Mouse (Mus musculus) C2C12 (cell line): ENCODE results near the gene Cd244a. TPM values are rescaled to one million over a fixed set of nuclear protein-coding genes. Genes with fewer than 3 reads are reported as not detected.

ENCODE experiments used
- H3K27me3 ChIP-seq: one replicate; pipeline ENCODE4 v1.6.1; 2011; ENCODE audit not compliant: control insufficient read depth, insufficient read depth, insufficient read length
- H3K36me3 ChIP-seq: one replicate; pipeline ENCODE4 v1.6.1; 2011; ENCODE audit not compliant: control insufficient read depth, insufficient read depth
- H3K4me3 ChIP-seq: one replicate; pipeline ENCODE4 v1.5.1; 2011; ENCODE audit warnings: mild to moderate bottlenecking, control low read depth; ENCODE audit not compliant: poor library complexity, insufficient read depth, severe bottlenecking
- H3K79me2 ChIP-seq: one replicate; pipeline ENCODE4 v1.6.1; 2011; ENCODE audit not compliant: control insufficient read depth, insufficient read depth
- H3K79me3 ChIP-seq: one replicate; pipeline ENCODE4 v1.6.1; 2011; ENCODE audit warnings: low read depth, control low read depth
- H3ac ChIP-seq: one replicate; pipeline ENCODE3; 2011; ENCODE audit warnings: low read depth; ENCODE audit not compliant: control insufficient read depth, insufficient read length
- CEBPB ChIP-seq: IDR thresholded peaks from one replicate; pipeline ENCODE4 v1.6.1; 2011; ENCODE audit warnings: low read depth, mild to moderate bottlenecking, control low read depth, moderate library complexity
- CTCF ChIP-seq: IDR thresholded peaks from one replicate; pipeline ENCODE4 v1.5.1; 2011; ENCODE audit not compliant: control insufficient read depth, insufficient read depth, insufficient read length
- FOSL1 ChIP-seq: IDR thresholded peaks from one replicate; pipeline ENCODE4 v1.8.0; 2011; ENCODE audit warnings: mild to moderate bottlenecking, low read length; ENCODE audit not compliant: poor library complexity, insufficient read depth, severe bottlenecking
- MAX ChIP-seq: IDR thresholded peaks from one replicate; pipeline ENCODE4 v1.6.1; 2011; ENCODE audit warnings: mild to moderate bottlenecking, control low read depth
- MYOD1 ChIP-seq: IDR thresholded peaks from one replicate; pipeline ENCODE4 v1.6.1; 2011; ENCODE audit warnings: low read depth; ENCODE audit not compliant: control insufficient read depth, insufficient read length
- MYOG ChIP-seq: IDR thresholded peaks from one replicate; pipeline ENCODE4 v1.6.1; 2011; ENCODE audit not compliant: control insufficient read depth, insufficient read length; ENCODE audit errors: extremely low read depth
- USF1 ChIP-seq: IDR thresholded peaks from one replicate; pipeline ENCODE4 v1.6.1; 2011; ENCODE audit warnings: low read depth, mild to moderate bottlenecking, control low read depth, moderate library complexity
- polyA plus RNA-seq: library from polyadenylated mRNA; unstranded; fragments of >200 nt; fragmentation: generic; extraction: Trizol; gene quantifications from one replicate; pipeline ENCODE4 v1.2.1, GENCODE M21; 2012; ENCODE audit warnings: missing spikeins

The Cd244a gene
- polyA plus RNA-seq, 1 experiment, result not detected

GRCm38 (mm10) chr1:171604686-171605085 lies 45.7 kb downstream of the Cd244a start:
- no peaks in the 10 kb centered on the region for H3K79me3 ChIP-seq
- no peaks in the 10 kb centered on the region for H3K27me3 ChIP-seq
- H3ac ChIP-seq, result no peak overlapping the region
- H3K4me3 ChIP-seq, result no peak overlapping the region
- H3K79me2 ChIP-seq, result no peaks in the 10 kb centered on the region
- no peaks in the 10 kb centered on the region for H3K36me3 ChIP-seq
- TF ChIP-seq CTCF (no peak), USF1 (no peak), MYOD1 (no peak), FOSL1 (no peak)

GRCm38 (mm10) chr1:171606656-171607055 lies 47.7 kb downstream of the Cd244a start:
- Histone ChIP-seq H3K79me3 (no peaks in the 10 kb centered on the region), H3K79me2 (no peaks in the 10 kb centered on the region), H3K4me3 (no peak overlapping the region), H3ac (no peak overlapping the region), H3K27me3 (no peaks in the 10 kb centered on the region), H3K36me3 (no peaks in the 10 kb centered on the region)
- TF ChIP-seq FOSL1 (no peak), CTCF (no peak), MYOD1 (no peak), MYOG (no peak), CEBPB (no peak), MAX (no peak), USF1 (no peak)

- Histone ChIP-seq H3ac (no peak within 1 kb of the TSS), H3K79me2 (no peaks in the 10 kb centered on the region), H3K36me3 (no peaks in the 10 kb centered on the region), H3K4me3 (no peak within 1 kb of the TSS), H3K79me3 (no peaks in the 10 kb centered on the region), H3K27me3 (no peaks in the 10 kb centered on the region)
- no peak for TF ChIP-seq CEBPB
- TF ChIP-seq FOSL1, result no peak
- no peak for TF ChIP-seq MYOD1
- TF ChIP-seq MYOG, result no peak
- no peak for TF ChIP-seq USF1
- TF ChIP-seq MAX, result no peak
- TF ChIP-seq CTCF, result no peak
Observed at GRCm38 (mm10) chr1:171607176-171607575, 48.2 kb downstream of the Cd244a start, which contains the start of gene Ly9. TSS of gene Ly9 (minus strand) at chr1:171607410.

GRCm38 (mm10) chr1:171610026-171610425 lies 51.0 kb downstream of the Cd244a start:
- no peak overlapping the region for H3K4me3 ChIP-seq
- H3K79me2 ChIP-seq, result no peaks in the 10 kb centered on the region
- H3K36me3 ChIP-seq, result no peaks in the 10 kb centered on the region
- no peak overlapping the region for H3ac ChIP-seq
- no peaks in the 10 kb centered on the region for H3K27me3 ChIP-seq
- H3K79me3 ChIP-seq, result no peaks in the 10 kb centered on the region
- no peak for TF ChIP-seq MYOD1
- no peak for TF ChIP-seq MAX
- no peak for TF ChIP-seq USF1
- TF ChIP-seq CEBPB, result no peak
- TF ChIP-seq MYOG, result no peak
- no peak for TF ChIP-seq FOSL1
- no peak for TF ChIP-seq CTCF

GRCm38 (mm10) chr1:171610781-171611180 lies 51.8 kb downstream of the Cd244a start:
- Histone ChIP-seq H3K36me3 (no peaks in the 10 kb centered on the region), H3K79me2 (no peaks in the 10 kb centered on the region), H3K79me3 (no peaks in the 10 kb centered on the region), H3K27me3 (no peaks in the 10 kb centered on the region), H3K4me3 (no peak overlapping the region), H3ac (no peak overlapping the region)
- TF ChIP-seq CEBPB (no peak), MAX (no peak), USF1 (no peak), MYOG (no peak), FOSL1 (no peak), CTCF (no peak), MYOD1 (no peak)

- Histone ChIP-seq H3K4me3 (no peak overlapping the region), H3K79me3 (no peaks in the 10 kb centered on the region), H3ac (no peak overlapping the region), H3K79me2 (no peaks in the 10 kb centered on the region), H3K27me3 (no peaks in the 10 kb centered on the region), H3K36me3 (no peaks in the 10 kb centered on the region)
- TF ChIP-seq MYOG (no peak), MYOD1 (no peak), FOSL1 (no peak), CTCF (no peak), MAX (no peak)
Observed at GRCm38 (mm10) chr1:171613962-171614361, 55.0 kb downstream of the Cd244a start.
